18 mouse cellular contexts compared by ENCODE assay signal in genomic region chr12:69365757-69366156, GRCm38 (mm10). TPM values are rescaled to one million over a fixed set of nuclear protein-coding genes. Genes with fewer than 3 reads are reported as not detected.
"Had no signal": no experiment of that assay in that cellular context is flagged by ENCODE, and none has a peak within 500 bp of the region (broad histone marks: within the 10 kb centered on the region; RNA-seq: fewer than 3 reads in every experiment).

No protein-coding gene starts in this region.

- H3K9me3 ChIP-seq: lung, embryonic 15.5 days; midbrain, embryonic 10.5 days; midbrain, embryonic 12.5 days; neural tube, embryonic 13.5 days; neural tube, embryonic 15.5 days; stomach, embryonic 15.5 days had no signal

- H3K27me3 ChIP-seq: lung, embryonic 15.5 days; midbrain, embryonic 12.5 days; neural tube, embryonic 13.5 days; neural tube, embryonic 15.5 days; stomach, embryonic 15.5 days had no signal

- H3K27ac ChIP-seq: lung, embryonic 15.5 days; midbrain, embryonic 10.5 days; midbrain, embryonic 12.5 days; neural tube, embryonic 13.5 days; neural tube, embryonic 15.5 days; stomach, embryonic 15.5 days; stomach, postnatal 0 days had no signal

- DNase-seq: liver, postnatal 0 days; lung, adult 2 months; lung, postnatal 14 days; lung, postnatal 36 days; right cerebral cortex, postnatal 14 days; thymus, postnatal 25 days had no signal

- H3K9ac ChIP-seq: liver, postnatal 0 days; lung, embryonic 15.5 days; midbrain, embryonic 12.5 days; neural tube, embryonic 13.5 days; neural tube, embryonic 15.5 days; stomach, embryonic 15.5 days had no signal

- H3K4me2 ChIP-seq: lung, embryonic 15.5 days; midbrain, embryonic 12.5 days; neural tube, embryonic 13.5 days; neural tube, embryonic 15.5 days; stomach, embryonic 15.5 days had no signal

- ATAC-seq: liver, postnatal 0 days; lung, postnatal 0 days; midbrain, embryonic 16.5 days had no signal

- H3K36me3 ChIP-seq: lung, embryonic 15.5 days; midbrain, embryonic 10.5 days; midbrain, embryonic 12.5 days; neural tube, embryonic 13.5 days; neural tube, embryonic 15.5 days; stomach, embryonic 15.5 days had no signal

- H3K4me3 ChIP-seq: lung, embryonic 15.5 days; midbrain, embryonic 10.5 days; midbrain, embryonic 12.5 days; myocyte; neural tube, embryonic 13.5 days; neural tube, embryonic 15.5 days; stomach, embryonic 15.5 days had no signal

RNA-seq across cellular contexts. Expression of gene Gm9887, which starts 6.5 kb away (rescaled TPM):
- total RNA-seq: megakaryocyte, adult 5-6 weeks; megakaryocyte-erythroid progenitor cell, adult 5-6 weeks had no signal
